Mouse (Mus musculus) left cerebral cortex, postnatal 36 days (tissue): Measurements from ENCODE around the gene 1700013G24Rik. TPM values are rescaled to one million over a fixed set of nuclear protein-coding genes. Genes with fewer than 3 reads are reported as not detected.

ENCODE experiments used
- DNase-seq, 2 experiments: peaks; one replicate each; pipeline ENCODE4 v3.0.0; 2021 to 2022; ENCODE audit warnings: low spot score in 2 of 2, mixed read lengths in 1 of 2
- intact Hi-C: fragments of 180-260 bp; cut with DNase I; formaldehyde crosslinking; loops from one replicate; pipeline ENCODE4 v1.15.1; 2025
- total RNA-seq, 2 experiments: library from RNA; stranded (reverse); gene quantifications; 2 replicates each; pipeline ENCODE4 v1.2.3; 2021

The 1700013G24Rik gene
- total RNA-seq, 2 experiments from 2014 or later, result not detected

GRCm38 (mm10) chr4:137473701-137474388 is 20.8 kb downstream of the 1700013G24Rik start:
- intact Hi-C loops, result no loop called here
- no peak for DNase-seq

GRCm38 (mm10) chr4:137474694-137475093 is 21.6 kb downstream of the 1700013G24Rik start:
- intact Hi-C loops, result no loop called here
- no peak for DNase-seq

GRCm38 (mm10) chr4:137475271-137476050 is 22.4 kb downstream of the 1700013G24Rik start:
- no peak for DNase-seq
- intact Hi-C loops, result no loop called here

GRCm38 (mm10) chr4:137476065-137476760 is 23.1 kb downstream of the 1700013G24Rik start:
- intact Hi-C loops, result no loop called here

GRCm38 (mm10) chr4:137476761-137477237 is 23.7 kb downstream of the 1700013G24Rik start:
- intact Hi-C loops, result no loop called here
- no peak for DNase-seq

More at GRCm38 (mm10) chr4:137476065-137476760, 23.1 kb downstream of the 1700013G24Rik start:
- peak; percentile 56 to 60 for DNase-seq

GRCm38 (mm10) chr4:137477611-137478010 is 24.5 kb downstream of the 1700013G24Rik start:
- intact Hi-C loops, result no loop called here

GRCm38 (mm10) chr4:137478306-137478705 is 25.2 kb downstream of the 1700013G24Rik start:
- intact Hi-C loops, result no loop called here
- no peak for DNase-seq

More at GRCm38 (mm10) chr4:137477611-137478010, 24.5 kb downstream of the 1700013G24Rik start:
- no peak for DNase-seq

- no peak for DNase-seq
- intact Hi-C loops, result no loop called here
These were observed 26.7 kb downstream of the 1700013G24Rik start for GRCm38 (mm10) chr4:137479757-137480156.

- intact Hi-C loops, result no loop called here
- no peak for DNase-seq
These were observed 27.3 kb downstream of the 1700013G24Rik start for GRCm38 (mm10) chr4:137480191-137480992.

GRCm38 (mm10) chr4:137480993-137481340 is 27.9 kb downstream of the 1700013G24Rik start:
- DNase-seq, result no peak
- intact Hi-C loops, result no loop called here

- intact Hi-C loops, result no loop called here
- no peak for DNase-seq
These were observed 28.4 kb downstream of the 1700013G24Rik start for GRCm38 (mm10) chr4:137481381-137482030.

- intact Hi-C loops, result no loop called here
- no peak for DNase-seq
These were observed 30.8 kb downstream of the 1700013G24Rik start for GRCm38 (mm10) chr4:137483871-137484270.

- no peak for DNase-seq
- intact Hi-C loops, result no loop called here
These were observed 31.5 kb downstream of the 1700013G24Rik start for GRCm38 (mm10) chr4:137484586-137484985.

GRCm38 (mm10) chr4:137485258-137485960 is 32.3 kb downstream of the 1700013G24Rik start:
- no peak for DNase-seq
- intact Hi-C loops, result no loop called here

- intact Hi-C loops, result no loop called here
- DNase-seq, result no peak
These were observed 33.3 kb downstream of the 1700013G24Rik start for GRCm38 (mm10) chr4:137486081-137487014.

- intact Hi-C loops, result no loop called here
- DNase-seq, result no peak
These were observed 34.4 kb downstream of the 1700013G24Rik start for GRCm38 (mm10) chr4:137487286-137488000.

GRCm38 (mm10) chr4:137488038-137488437 is 35.0 kb downstream of the 1700013G24Rik start:
- no peak for DNase-seq
- intact Hi-C loops, result no loop called here
